Mouse (Mus musculus) embryonic fibroblast, embryonic 13.5 days (primary cell): ENCODE measurements at regions not wholly inside any gene's neighbourhood (a gene's known extent, or its start where the extent isn't known, plus 50 kb on each side); places are given as distances from the start of the nearest gene placed in this dataset.

Source experiments
- CTCF ChIP-seq: IDR thresholded peaks from 2 replicates; pipeline ENCODE4 v1.5.1; 2011; ENCODE audit warnings: mild to moderate bottlenecking, control low read depth, low read length, moderate library complexity, borderline replicate concordance; ENCODE audit not compliant: insufficient read depth
- POLR2A ChIP-seq: IDR thresholded peaks from 2 replicates; pipeline ENCODE4 v1.6.1; 2011; ENCODE audit warnings: low read depth, mild to moderate bottlenecking, control low read depth, low read length, moderate library complexity

- no peak for TF ChIP-seq CTCF
- TF ChIP-seq POLR2A = no peak
These were observed 135.8 kb upstream of the Syt13 start for GRCm38 (mm10) chr2:92779101-92779500.
